Mouse (Mus musculus): Measurements from ENCODE around the gene Tenm4.

- no peak for TF ChIP-seq CTCF (IDR thresholded peaks at IDR 0.05)
- no peak for TF ChIP-seq EP300 (IDR thresholded peaks at IDR 0.05)
These were observed 538.8 kb downstream of the Tenm4 start for GRCm38 (mm10) chr7:96709891-96710290.

Data from lung, postnatal 0 days (tissue).